Mouse (Mus musculus): ENCODE data around the gene Acot6. TPM values are rescaled to one million over a fixed set of nuclear protein-coding genes. Genes with fewer than 3 reads are reported as not detected.

Gene Acot6
- polyA plus RNA-seq, 1 experiment: 0.62 TPM

GRCm38 (mm10) chr12:84150976-84151375, 50.5 kb downstream of the Acot6 start:
- H3K27ac ChIP-seq (ENCODE audit: control insufficient read depth, insufficient read depth, low read depth, low read length, poor library complexity): peak overlapping the region; percentile 45; the same call in 1 of the 2 replicates
- H3K4me3 ChIP-seq (replicated peaks; ENCODE audit: control insufficient read depth, low read depth, low read length): peak overlapping the region; percentile 50
- no peaks in the 10 kb centered on the region; the same call in 1 of the 2 replicates for H3K4me1 ChIP-seq (ENCODE audit: control insufficient read depth, insufficient read depth, low read length)
- TF ChIP-seq CTCF (IDR thresholded peaks at IDR 0.05; ENCODE audit: control insufficient read depth, insufficient read depth, low read length) (no peak), POLR2A (IDR thresholded peaks at IDR 0.05; ENCODE audit: borderline replicate concordance, control insufficient read depth, low read depth, low read length) (peak; percentile 33; the same call in 1 of the 2 replicates)
- 48% methylated on average over 6 of the region's 6 CpGs for WGBS

- H3K4me3 ChIP-seq (replicated peaks; ENCODE audit: control insufficient read depth, low read depth, low read length): peak overlapping the region; percentile 79
- WGBS: 85% methylated on average over 10 of the region's 10 CpGs
Observed at GRCm38 (mm10) chr12:84151911-84152310, 51.5 kb downstream of the Acot6 start.

DNA sequence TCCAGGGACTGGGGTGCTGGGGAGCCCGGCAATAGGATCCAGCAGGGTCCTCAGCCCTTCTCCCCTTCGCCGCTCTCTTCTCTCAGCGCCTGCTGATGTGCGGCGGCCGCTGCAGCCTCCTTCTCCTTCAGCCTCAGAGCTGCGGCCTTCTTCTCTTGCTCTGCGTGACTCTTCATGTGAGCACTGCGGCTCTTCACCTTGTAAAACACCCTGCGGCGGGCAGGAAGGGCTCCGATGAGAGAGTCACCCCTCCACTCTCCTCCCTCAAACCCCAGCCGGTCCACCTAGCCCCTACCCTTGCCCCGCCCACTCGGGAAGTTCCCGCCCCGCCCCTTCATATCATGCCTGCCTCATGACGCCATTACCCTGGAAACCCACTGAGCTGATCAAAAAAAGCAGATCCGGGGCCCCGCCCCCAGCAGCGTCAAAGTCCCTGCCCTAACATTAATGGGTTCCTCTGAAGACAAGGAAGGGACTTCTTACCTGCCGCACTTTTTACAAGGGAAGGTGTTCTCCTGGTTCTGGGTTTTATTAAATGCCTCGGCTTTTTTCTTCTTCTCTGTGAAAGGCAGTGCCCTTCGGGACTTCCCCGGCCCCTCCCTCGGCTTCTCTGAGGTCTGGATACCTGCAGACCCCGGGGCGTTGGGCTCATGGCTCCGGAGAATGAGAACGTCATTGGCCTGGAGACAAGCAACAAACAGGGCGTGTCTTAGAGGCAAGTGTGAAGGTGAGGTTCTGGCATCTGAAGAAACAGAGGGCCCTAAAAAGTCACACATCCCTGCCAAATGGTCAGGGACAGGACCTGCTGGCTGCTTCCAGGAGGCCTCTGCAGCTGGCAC, 52.1 kb downstream of the Acot6 start:
- Histone ChIP-seq H3K4me1 (ENCODE audit: control insufficient read depth, insufficient read depth, low read length) (no peaks in the 10 kb centered on the region; the same call in 1 of the 2 replicates), H3K4me3 (replicated peaks; ENCODE audit: control insufficient read depth, low read depth, low read length) (peak overlapping the region; percentile 48), H3K27ac (ENCODE audit: control insufficient read depth, insufficient read depth, low read depth, low read length, poor library complexity) (peak overlapping the region; percentile 76)
- 86% methylated on average over 32 of the region's 32 CpGs for WGBS
- no peak for TF ChIP-seq CTCF (IDR thresholded peaks at IDR 0.05; ENCODE audit: control insufficient read depth, insufficient read depth, low read length)
- no peak for TF ChIP-seq POLR2A (IDR thresholded peaks at IDR 0.05; ENCODE audit: borderline replicate concordance, control insufficient read depth, low read depth, low read length)

More at GRCm38 (mm10) chr12:84151911-84152310, 51.5 kb downstream of the Acot6 start:
- Histone ChIP-seq H3K4me1 (ENCODE audit: control insufficient read depth, insufficient read depth, low read length) (no peaks in the 10 kb centered on the region; the same call in 1 of the 2 replicates), H3K27ac (ENCODE audit: control insufficient read depth, insufficient read depth, low read depth, low read length, poor library complexity) (peak overlapping the region; percentile 76)
- TF ChIP-seq CTCF (IDR thresholded peaks at IDR 0.05; ENCODE audit: control insufficient read depth, insufficient read depth, low read length): no peak
- TF ChIP-seq POLR2A (IDR thresholded peaks at IDR 0.05; ENCODE audit: borderline replicate concordance, control insufficient read depth, low read depth, low read length): no peak

- Histone ChIP-seq H3K4me3 (replicated peaks; ENCODE audit: control insufficient read depth, low read depth, low read length) (no peak overlapping the region), H3K27ac (ENCODE audit: control insufficient read depth, insufficient read depth, low read depth, low read length, poor library complexity) (no peak overlapping the region), H3K4me1 (ENCODE audit: control insufficient read depth, insufficient read depth, low read length) (no peaks in the 10 kb centered on the region; the same call in 1 of the 2 replicates)
- WGBS: 85% methylated on average over 6 of the region's 6 CpGs
- TF ChIP-seq POLR2A (IDR thresholded peaks at IDR 0.05; ENCODE audit: borderline replicate concordance, control insufficient read depth, low read depth, low read length): no peak
- no peak for TF ChIP-seq CTCF (IDR thresholded peaks at IDR 0.05; ENCODE audit: control insufficient read depth, insufficient read depth, low read length)
Observed at GRCm38 (mm10) chr12:84153414-84153813, 53.0 kb downstream of the Acot6 start.

- H3K27ac ChIP-seq (ENCODE audit: control insufficient read depth, insufficient read depth, low read depth, low read length, poor library complexity): no peak overlapping the region
- TF ChIP-seq POLR2A (IDR thresholded peaks at IDR 0.05; ENCODE audit: borderline replicate concordance, control insufficient read depth, low read depth, low read length) (no peak), CTCF (IDR thresholded peaks at IDR 0.05; ENCODE audit: control insufficient read depth, insufficient read depth, low read length) (no peak)
- H3K4me1 ChIP-seq (ENCODE audit: control insufficient read depth, insufficient read depth, low read length): no peaks in the 10 kb centered on the region; the same call in 1 of the 2 replicates
- WGBS: 91% methylated on average over 11 of the region's 11 CpGs
- no peak overlapping the region for H3K4me3 ChIP-seq (replicated peaks; ENCODE audit: control insufficient read depth, low read depth, low read length)
Observed at GRCm38 (mm10) chr12:84154786-84155522, 54.5 kb downstream of the Acot6 start.

GRCm38 (mm10) chr12:84155523-84155871, 55.0 kb downstream of the Acot6 start:
- no peak overlapping the region for H3K27ac ChIP-seq (ENCODE audit: control insufficient read depth, insufficient read depth, low read depth, low read length, poor library complexity)
- H3K4me3 ChIP-seq (replicated peaks; ENCODE audit: control insufficient read depth, low read depth, low read length): no peak overlapping the region
- no peak for TF ChIP-seq POLR2A (IDR thresholded peaks at IDR 0.05; ENCODE audit: borderline replicate concordance, control insufficient read depth, low read depth, low read length)
- no peak for TF ChIP-seq CTCF (IDR thresholded peaks at IDR 0.05; ENCODE audit: control insufficient read depth, insufficient read depth, low read length)
- H3K4me1 ChIP-seq (ENCODE audit: control insufficient read depth, insufficient read depth, low read length): no peaks in the 10 kb centered on the region
- whole genome bisulfite sequencing: 88% methylated on average over 2 of the region's 2 CpGs

- 96% methylated on average over 18 of the region's 18 CpGs for WGBS
- H3K4me1 ChIP-seq (ENCODE audit: control insufficient read depth, insufficient read depth, low read length): no peaks in the 10 kb centered on the region
Observed at GRCm38 (mm10) chr12:84156210-84156609, 55.8 kb downstream of the Acot6 start.

GRCm38 (mm10) chr12:84158156-84158555, 57.7 kb downstream of the Acot6 start:
- no peaks in the 10 kb centered on the region for H3K4me1 ChIP-seq (ENCODE audit: control insufficient read depth, insufficient read depth, low read length)
- no peak overlapping the region for H3K4me3 ChIP-seq (replicated peaks; ENCODE audit: control insufficient read depth, low read depth, low read length)
- WGBS: 85% methylated on average over 14 of the region's 14 CpGs
- no peak for TF ChIP-seq CTCF (IDR thresholded peaks at IDR 0.05; ENCODE audit: control insufficient read depth, insufficient read depth, low read length)
- TF ChIP-seq POLR2A (IDR thresholded peaks at IDR 0.05; ENCODE audit: borderline replicate concordance, control insufficient read depth, low read depth, low read length): no peak
- no peak overlapping the region for H3K27ac ChIP-seq (ENCODE audit: control insufficient read depth, insufficient read depth, low read depth, low read length, poor library complexity)

More at GRCm38 (mm10) chr12:84156210-84156609, 55.8 kb downstream of the Acot6 start:
- no peak overlapping the region for H3K4me3 ChIP-seq (replicated peaks; ENCODE audit: control insufficient read depth, low read depth, low read length)
- no peak overlapping the region for H3K27ac ChIP-seq (ENCODE audit: control insufficient read depth, insufficient read depth, low read depth, low read length, poor library complexity)
- TF ChIP-seq CTCF (IDR thresholded peaks at IDR 0.05; ENCODE audit: control insufficient read depth, insufficient read depth, low read length): no peak
- no peak; the same call in 1 of the 2 replicates for TF ChIP-seq POLR2A (IDR thresholded peaks at IDR 0.05; ENCODE audit: borderline replicate concordance, control insufficient read depth, low read depth, low read length)
